Mouse (Mus musculus): ENCODE data around the gene Lrpap1. TPM values are rescaled to one million over a fixed set of nuclear protein-coding genes. Genes with fewer than 3 reads are reported as not detected.

Gene Lrpap1
- total and polyA plus RNA-seq, 3 experiments: 33.1 to 59.0 (median 49.0) TPM

GRCm38 (mm10) chr5:35137510-35138182 is 32.1 kb upstream of the Lrpap1 start:
- H3K4me1 ChIP-seq (ENCODE audit: control insufficient read depth, insufficient read depth, low read length): no peaks in the 10 kb centered on the region
- H3K36me3 ChIP-seq (ENCODE audit: control insufficient read depth, insufficient read depth, low read length): no peaks in the 10 kb centered on the region
- H3K4me3 ChIP-seq: no peak overlapping the region
- intact Hi-C loops (cut with DNase I): no loop called here
- H3K9ac ChIP-seq (ENCODE audit: low read depth, low read length): no peak overlapping the region
- 57% methylated on average over 13 of the region's 13 CpGs for WGBS
- no peak for TF ChIP-seq CTCF (IDR thresholded peaks at IDR 0.05)
- TF ChIP-seq POLR2A (IDR thresholded peaks at IDR 0.05; ENCODE audit: insufficient read depth, low read depth, low read length): no peak
- TF ChIP-seq EP300 (IDR thresholded peaks at IDR 0.05; ENCODE audit: insufficient read depth, low read depth, low read length): no peak
- no peak for DNase-seq
- no peaks in the 10 kb centered on the region for H3K27me3 ChIP-seq (ENCODE audit: control insufficient read depth, insufficient read depth, low read length)
- no peaks in the 10 kb centered on the region for H3K79me2 ChIP-seq (replicated peaks; ENCODE audit: control insufficient read depth, insufficient read depth, low read length)
- H3K27ac ChIP-seq: no peak overlapping the region

- H3K27me3 ChIP-seq (ENCODE audit: control insufficient read depth, insufficient read depth, low read length): no peaks in the 10 kb centered on the region
- no peak overlapping the region for H3K4me3 ChIP-seq
- no peak overlapping the region for H3K9ac ChIP-seq (ENCODE audit: low read depth, low read length)
- no peak overlapping the region for H3K27ac ChIP-seq
- TF ChIP-seq CTCF (IDR thresholded peaks at IDR 0.05): no peak
- TF ChIP-seq EP300 (IDR thresholded peaks at IDR 0.05; ENCODE audit: insufficient read depth, low read depth, low read length): no peak
- no peak for TF ChIP-seq POLR2A (IDR thresholded peaks at IDR 0.05; ENCODE audit: insufficient read depth, low read depth, low read length)
- DNase-seq: no peak
- no peaks in the 10 kb centered on the region for H3K36me3 ChIP-seq (ENCODE audit: control insufficient read depth, insufficient read depth, low read length)
- WGBS: 57% methylated on average over 5 of the region's 5 CpGs
- H3K79me2 ChIP-seq (replicated peaks; ENCODE audit: control insufficient read depth, insufficient read depth, low read length): no peaks in the 10 kb centered on the region
- intact Hi-C loops (cut with DNase I): no loop called here
- no peaks in the 10 kb centered on the region for H3K4me1 ChIP-seq (ENCODE audit: control insufficient read depth, insufficient read depth, low read length)
These were observed 30.3 kb upstream of the Lrpap1 start for GRCm38 (mm10) chr5:35135903-35136302.

GRCm38 (mm10) chr5:35134286-35134685 is 28.7 kb upstream of the Lrpap1 start:
- Histone ChIP-seq H3K4me1 (ENCODE audit: control insufficient read depth, insufficient read depth, low read length) (no peaks in the 10 kb centered on the region), H3K36me3 (ENCODE audit: control insufficient read depth, insufficient read depth, low read length) (no peaks in the 10 kb centered on the region), H3K4me3 (no peak overlapping the region), H3K9ac (ENCODE audit: low read depth, low read length) (no peak overlapping the region), H3K27ac (no peak overlapping the region), H3K79me2 (replicated peaks; ENCODE audit: control insufficient read depth, insufficient read depth, low read length) (no peaks in the 10 kb centered on the region), H3K27me3 (ENCODE audit: control insufficient read depth, insufficient read depth, low read length) (no peaks in the 10 kb centered on the region)
- 71% methylated on average over 3 of the region's 3 CpGs for WGBS
- TF ChIP-seq EP300 (IDR thresholded peaks at IDR 0.05; ENCODE audit: insufficient read depth, low read depth, low read length) (no peak), CTCF (IDR thresholded peaks at IDR 0.05) (no peak), POLR2A (IDR thresholded peaks at IDR 0.05; ENCODE audit: insufficient read depth, low read depth, low read length) (no peak)
- DNase-seq: no peak
- intact Hi-C loops (cut with DNase I): loop anchor here (5.0 kb wide), 1 partner anchor 147 kb away; no protein-coding TSS in a partner anchor

- WGBS: 86% methylated on average over 4 of the region's 4 CpGs
- H3K9ac ChIP-seq (ENCODE audit: low read depth, low read length): no peak overlapping the region
- intact Hi-C loops (cut with DNase I): loop anchor here (5.0 kb wide), 1 partner anchor 146 kb away; no protein-coding TSS in a partner anchor
These were observed 27.9 kb upstream of the Lrpap1 start for GRCm38 (mm10) chr5:35133468-35133867.

GRCm38 (mm10) chr5:35132278-35132980 is 26.9 kb upstream of the Lrpap1 start:
- no peak for DNase-seq
- H3K27me3 ChIP-seq (ENCODE audit: control insufficient read depth, insufficient read depth, low read length): no peaks in the 10 kb centered on the region
- H3K4me1 ChIP-seq (ENCODE audit: control insufficient read depth, insufficient read depth, low read length): no peaks in the 10 kb centered on the region
- TF ChIP-seq POLR2A (IDR thresholded peaks at IDR 0.05; ENCODE audit: insufficient read depth, low read depth, low read length) (no peak), CTCF (IDR thresholded peaks at IDR 0.05) (no peak), EP300 (IDR thresholded peaks at IDR 0.05; ENCODE audit: insufficient read depth, low read depth, low read length) (no peak)
- no peaks in the 10 kb centered on the region for H3K79me2 ChIP-seq (replicated peaks; ENCODE audit: control insufficient read depth, insufficient read depth, low read length)
- no peak overlapping the region for H3K27ac ChIP-seq
- H3K4me3 ChIP-seq: no peak overlapping the region
- H3K36me3 ChIP-seq (ENCODE audit: control insufficient read depth, insufficient read depth, low read length): no peaks in the 10 kb centered on the region
- 92% methylated on average over 9 of the region's 9 CpGs for WGBS
- intact Hi-C loops (cut with DNase I): loop anchor here (5.0 kb wide), 1 partner anchor 145 kb away; no protein-coding TSS in a partner anchor
- no peak overlapping the region for H3K9ac ChIP-seq (ENCODE audit: low read depth, low read length)

More at GRCm38 (mm10) chr5:35133468-35133867, 27.9 kb upstream of the Lrpap1 start:
- Histone ChIP-seq H3K27ac (no peak overlapping the region), H3K79me2 (replicated peaks; ENCODE audit: control insufficient read depth, insufficient read depth, low read length) (no peaks in the 10 kb centered on the region), H3K36me3 (ENCODE audit: control insufficient read depth, insufficient read depth, low read length) (no peaks in the 10 kb centered on the region), H3K4me1 (ENCODE audit: control insufficient read depth, insufficient read depth, low read length) (no peaks in the 10 kb centered on the region), H3K27me3 (ENCODE audit: control insufficient read depth, insufficient read depth, low read length) (no peaks in the 10 kb centered on the region), H3K4me3 (no peak overlapping the region)
- no peak for DNase-seq
- TF ChIP-seq POLR2A (IDR thresholded peaks at IDR 0.05; ENCODE audit: insufficient read depth, low read depth, low read length): no peak
- no peak for TF ChIP-seq EP300 (IDR thresholded peaks at IDR 0.05; ENCODE audit: insufficient read depth, low read depth, low read length)
- no peak for TF ChIP-seq CTCF (IDR thresholded peaks at IDR 0.05)

- peak; percentile 81 for DNase-seq
- Histone ChIP-seq H3K4me3 (no peak overlapping the region), H3K9ac (ENCODE audit: low read depth, low read length) (no peak overlapping the region), H3K27ac (no peak overlapping the region), H3K4me1 (ENCODE audit: control insufficient read depth, insufficient read depth, low read length) (no peaks in the 10 kb centered on the region), H3K27me3 (ENCODE audit: control insufficient read depth, insufficient read depth, low read length) (no peaks in the 10 kb centered on the region), H3K36me3 (ENCODE audit: control insufficient read depth, insufficient read depth, low read length) (no peaks in the 10 kb centered on the region), H3K79me2 (replicated peaks; ENCODE audit: control insufficient read depth, insufficient read depth, low read length) (no peaks in the 10 kb centered on the region)
- intact Hi-C loops (cut with DNase I): loop anchor here (2.0 to 5.0 kb wide), 2 partner anchors 81 to 144 kb away; no protein-coding TSS in a partner anchor
- 6% methylated on average over 7 of the region's 7 CpGs for WGBS
- TF ChIP-seq CTCF (IDR thresholded peaks at IDR 0.05) (peak; percentile 90), EP300 (IDR thresholded peaks at IDR 0.05; ENCODE audit: insufficient read depth, low read depth, low read length) (0 out of 2 replicates have a peak, but pooled peaks have one; percentile 27), POLR2A (IDR thresholded peaks at IDR 0.05; ENCODE audit: insufficient read depth, low read depth, low read length) (no peak)
These were observed 26.2 kb upstream of the Lrpap1 start for GRCm38 (mm10) chr5:35131773-35132172.

Measured in heart, adult 2 months (tissue).